Mouse (Mus musculus) frontal cortex, adult 2 months (tissue): ENCODE data around the gene Arhgef12. TPM values are rescaled to one million over a fixed set of nuclear protein-coding genes. Genes with fewer than 3 reads are reported as not detected.
A peak's percentile ranks its signal among the peaks of the same experiment; 100 is the strongest.

Experiments
- DNase-seq, 2 experiments: peaks; one replicate each; pipeline ENCODE4 v3.0.0; 2022; ENCODE audit warnings: low spot score in 1 of 2; ENCODE audit errors: extremely low spot score in 1 of 2
- polyA plus RNA-seq: library from polyadenylated mRNA; depleted of rRNA; stranded (reverse); fragments of >200 nt; gene quantifications from 2 replicates; pipeline ENCODE4 v1.2.3, GENCODE M21; 2012

The Arhgef12 gene
- polyA plus RNA-seq, 1 experiment = 67.2 TPM

- DNase-seq = peak in 1 of 2 experiments; percentile 16
These were observed 91.7 kb downstream of the Arhgef12 start for GRCm38 (mm10) chr9:43015366-43015765.

DNA sequence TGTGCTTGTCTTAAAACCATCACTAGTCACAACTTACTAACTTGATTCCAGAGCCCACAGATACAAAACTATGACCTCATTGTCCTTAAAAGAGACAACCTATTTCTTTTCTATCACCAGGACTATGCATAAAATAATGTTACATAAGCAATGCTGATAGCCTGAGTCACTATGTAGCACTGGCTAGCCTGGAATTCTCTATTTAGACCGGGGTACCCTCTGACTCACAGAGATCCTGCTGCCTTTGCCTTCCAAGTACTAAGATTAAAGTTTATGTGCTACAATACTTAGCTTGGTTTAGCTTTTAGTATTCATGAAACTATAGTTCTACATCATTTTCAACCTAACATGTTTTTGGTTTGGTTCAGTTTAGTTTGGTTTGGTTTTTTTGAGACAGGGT lies 92.2 kb downstream of the Arhgef12 start:
- no peak for DNase-seq

- DNase-seq = no peak
These were observed 94.5 kb downstream of the Arhgef12 start for GRCm38 (mm10) chr9:43012541-43012940.

- peak; percentile 53 to 71 for DNase-seq
These were observed 96.0 kb downstream of the Arhgef12 start for GRCm38 (mm10) chr9:43011061-43011460.

DNA sequence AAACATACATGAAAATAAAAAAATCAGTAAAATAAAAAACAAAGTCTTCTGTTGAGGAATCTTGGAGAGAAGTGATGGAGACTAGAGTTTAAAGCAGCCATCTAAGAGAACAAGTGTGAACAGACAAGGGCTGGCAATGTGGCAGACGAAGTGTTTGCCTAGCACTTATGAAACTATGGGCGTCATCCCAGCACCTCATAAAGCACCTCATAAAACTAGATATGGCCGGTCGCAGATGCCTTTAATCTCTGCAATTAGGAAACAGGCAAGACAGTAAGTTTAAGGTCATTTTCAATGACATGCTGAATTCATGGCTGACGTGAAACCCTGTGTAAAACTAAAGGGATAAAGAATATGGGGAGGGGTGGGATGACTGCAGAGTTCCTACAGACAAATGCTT lies 103.2 kb downstream of the Arhgef12 start:
- no peak for DNase-seq

DNA sequence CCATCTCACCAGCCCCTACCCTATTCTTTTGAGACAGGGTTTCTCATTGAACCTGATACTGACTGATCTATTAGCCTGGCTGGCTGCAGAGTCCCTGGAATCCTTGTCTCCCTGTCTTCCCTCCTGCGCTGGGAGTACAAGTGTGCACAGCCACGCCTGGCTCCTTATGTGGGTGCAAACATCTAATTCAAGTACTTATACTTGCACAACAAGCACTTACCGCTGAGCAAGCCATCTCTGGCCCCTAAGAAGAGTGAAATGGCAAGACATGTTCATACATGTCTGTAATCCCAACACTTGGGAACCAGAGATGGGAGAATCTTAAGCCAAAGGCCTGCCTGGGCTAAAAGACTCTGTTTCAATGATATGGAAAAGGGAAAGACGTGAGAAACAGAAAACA lies 104.0 kb downstream of the Arhgef12 start:
- DNase-seq = no peak

GRCm38 (mm10) chr9:43000595-43001250 lies 106.3 kb downstream of the Arhgef12 start:
- DNase-seq = no peak

DNA sequence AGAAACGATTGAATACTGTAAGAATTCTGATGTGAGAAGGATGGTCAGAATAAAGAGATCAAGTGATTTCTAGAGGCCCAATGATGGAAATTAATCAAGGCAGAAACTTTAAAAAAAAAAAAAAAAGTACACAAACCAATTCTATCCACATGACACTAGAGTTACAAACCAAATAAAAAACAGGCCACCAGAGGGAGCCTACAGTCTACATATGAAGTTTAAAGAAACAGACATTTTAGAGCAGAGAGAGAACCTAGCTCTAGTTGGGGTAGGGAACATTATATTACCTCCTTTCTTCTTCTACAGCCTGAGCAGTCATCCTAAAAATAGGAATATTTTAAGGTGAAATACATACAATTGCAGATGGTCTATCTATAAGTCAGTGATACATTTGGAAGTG lies 107.0 kb downstream of the Arhgef12 start:
- DNase-seq = peak; percentile 49 to 91

DNA sequence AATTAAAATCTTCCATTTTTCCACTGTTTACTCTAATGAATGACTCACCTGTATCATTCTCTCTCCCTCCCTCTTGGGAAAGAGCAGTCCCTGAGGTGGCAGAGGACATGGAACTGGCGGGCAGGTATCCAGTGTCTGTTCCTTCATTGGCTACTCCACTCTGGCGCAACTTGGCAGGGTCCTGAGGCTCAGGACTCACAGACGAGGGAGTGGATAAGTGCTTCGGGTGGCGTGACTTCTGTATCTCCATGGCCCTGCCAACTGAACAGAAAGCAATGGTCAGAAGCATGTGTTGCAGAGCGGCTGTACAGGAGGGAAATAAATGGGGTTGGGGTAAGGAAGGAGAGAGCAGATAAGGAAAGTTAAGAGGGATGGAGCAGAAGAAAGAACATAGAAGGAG lies 109.5 kb downstream of the Arhgef12 start:
- no peak for DNase-seq

- no peak for DNase-seq
These were observed 111.7 kb downstream of the Arhgef12 start for GRCm38 (mm10) chr9:42995298-42995697.

GRCm38 (mm10) chr9:42994708-42995107 lies 112.3 kb downstream of the Arhgef12 start:
- no peak for DNase-seq

GRCm38 (mm10) chr9:42993659-42994058 lies 113.4 kb downstream of the Arhgef12 start:
- no peak for DNase-seq

DNA sequence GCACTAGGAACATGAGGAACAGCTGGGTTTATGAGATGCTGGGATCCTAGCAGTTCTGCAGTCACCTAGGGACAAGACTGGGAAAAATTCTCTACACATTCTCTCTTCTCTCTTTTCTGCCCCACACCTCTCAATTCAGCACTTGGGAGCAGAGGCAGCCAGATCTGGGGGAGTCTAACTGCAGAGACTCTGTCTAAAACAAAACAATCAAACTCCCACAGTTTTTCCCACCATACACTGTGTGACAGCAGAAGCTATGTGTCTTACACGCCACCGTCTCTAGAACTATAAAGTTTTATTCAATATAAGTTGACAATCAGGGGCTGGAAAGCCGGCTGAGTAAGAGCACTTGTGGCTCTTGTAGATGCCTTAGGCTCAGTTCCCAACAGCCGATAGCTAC lies 119.1 kb downstream of the Arhgef12 start:
- peak; percentile 31 to 69 for DNase-seq

DNA sequence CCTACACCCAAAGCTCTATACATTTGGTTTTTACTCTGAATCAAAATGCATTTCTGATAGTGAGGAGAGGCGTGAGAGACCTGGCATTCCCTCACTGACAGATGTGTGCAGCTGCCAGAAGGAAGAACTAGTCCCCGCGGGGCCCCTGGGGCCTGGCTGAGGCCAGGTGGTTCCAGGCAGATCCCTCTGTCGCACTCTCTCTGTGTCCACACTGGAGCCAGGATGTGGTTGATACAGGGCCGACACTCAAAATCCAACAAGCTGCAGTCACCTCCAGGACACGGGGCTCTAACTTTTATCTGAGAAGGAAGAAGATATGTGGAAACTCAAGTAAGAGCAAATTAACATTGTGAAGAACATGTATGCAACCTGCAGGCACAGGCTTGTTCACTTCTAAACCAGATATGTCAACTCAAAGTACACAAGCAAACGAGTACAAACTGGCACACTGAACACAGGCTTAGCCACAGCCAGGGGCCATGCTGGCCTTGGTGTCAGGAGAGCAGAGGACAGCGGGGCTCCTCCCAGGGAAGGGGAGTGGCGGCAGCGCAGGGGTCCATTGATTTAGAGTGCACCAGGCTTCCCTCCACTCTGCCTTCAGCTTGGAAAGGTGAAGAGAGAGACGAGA lies 138.0 kb downstream of the Arhgef12 start:
- DNase-seq = no peak

DNA sequence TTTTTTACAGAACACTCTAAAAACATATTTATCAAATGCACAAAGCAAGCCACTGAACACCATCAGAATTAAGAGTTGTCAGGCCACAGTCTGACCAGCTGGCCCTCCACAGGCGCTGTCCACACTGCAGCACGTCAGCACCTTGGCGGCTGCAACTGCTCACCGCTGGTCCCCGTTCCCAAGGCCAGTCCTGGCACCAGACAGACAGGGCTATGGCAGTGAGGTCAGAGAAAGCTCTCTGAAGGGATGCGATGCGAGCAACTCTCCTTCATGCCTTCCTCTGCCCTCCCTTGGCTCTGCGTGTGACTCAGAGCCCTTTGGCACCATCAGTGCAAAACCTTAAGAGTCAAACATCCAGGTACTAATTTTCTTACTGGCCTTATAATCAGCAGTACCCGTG lies 139.3 kb downstream of the Arhgef12 start:
- no peak for DNase-seq

DNA sequence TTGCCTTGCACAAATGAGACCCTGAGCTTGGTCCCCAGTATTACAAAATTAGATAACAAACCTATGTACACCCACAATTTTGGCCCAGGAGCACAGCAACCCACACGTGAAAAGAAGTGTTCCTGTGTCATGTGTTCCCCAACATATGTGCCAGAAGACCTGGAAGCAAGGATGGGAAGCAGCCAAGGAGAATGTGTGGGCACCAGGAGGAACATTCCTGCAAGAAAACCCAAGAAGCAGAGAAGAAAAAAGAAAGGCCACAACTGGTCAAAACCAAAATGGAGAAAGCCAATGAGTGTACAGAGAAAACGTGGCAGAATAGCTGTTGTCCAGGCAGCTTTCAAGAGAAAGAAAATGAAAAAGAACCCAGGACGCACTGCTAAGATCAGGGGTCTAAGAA lies 142.2 kb downstream of the Arhgef12 start:
- DNase-seq = peak; percentile 45 to 59

DNA sequence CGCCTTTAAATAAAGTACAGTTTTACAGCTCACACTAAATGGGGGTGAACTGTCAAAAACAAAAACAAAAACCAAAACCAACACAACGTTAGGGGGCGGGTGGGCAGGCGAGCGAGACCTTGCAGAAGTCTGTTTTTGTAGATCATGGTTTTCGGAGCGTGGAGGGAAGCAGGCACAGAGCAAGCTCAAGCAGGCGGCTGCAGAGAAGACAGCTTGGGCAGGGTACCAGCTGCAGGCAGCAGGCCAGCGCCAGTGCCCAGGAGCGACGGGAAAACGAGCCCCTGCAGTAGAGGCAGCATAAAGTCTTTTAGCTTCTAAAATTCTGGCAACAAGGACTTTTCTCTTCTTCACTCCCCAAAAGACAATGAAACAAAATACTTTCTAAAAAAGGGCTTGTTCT lies 142.7 kb downstream of the Arhgef12 start:
- DNase-seq = peak in 1 of 2 experiments; percentile 79

- no peak for DNase-seq
These were observed 144.5 kb downstream of the Arhgef12 start for GRCm38 (mm10) chr9:42962506-42962905.

GRCm38 (mm10) chr9:42958401-42958800 lies 148.6 kb downstream of the Arhgef12 start:
- DNase-seq = no peak

GRCm38 (mm10) chr9:42948381-42948780 lies 158.7 kb downstream of the Arhgef12 start:
- DNase-seq = no peak

DNA sequence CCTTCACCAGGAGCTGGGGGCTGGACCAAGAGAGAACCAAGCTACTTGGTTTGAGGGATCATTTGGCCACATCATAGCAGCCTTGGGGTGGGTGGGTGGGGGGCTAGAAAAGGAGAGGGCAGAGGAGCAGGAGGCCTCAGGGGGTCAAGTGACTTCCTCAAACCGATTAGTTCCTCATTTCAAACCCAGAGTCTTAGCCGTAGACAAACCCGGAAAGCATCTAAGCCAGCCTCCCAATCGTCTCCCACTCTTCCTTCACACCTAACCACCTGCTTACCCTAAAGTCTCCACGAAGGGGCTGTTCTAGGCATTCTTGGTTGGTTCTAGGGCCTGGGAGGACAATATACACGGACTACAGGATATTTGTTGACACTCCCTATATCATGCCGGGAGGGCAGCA lies 161.9 kb downstream of the Arhgef12 start:
- DNase-seq = no peak

DNA sequence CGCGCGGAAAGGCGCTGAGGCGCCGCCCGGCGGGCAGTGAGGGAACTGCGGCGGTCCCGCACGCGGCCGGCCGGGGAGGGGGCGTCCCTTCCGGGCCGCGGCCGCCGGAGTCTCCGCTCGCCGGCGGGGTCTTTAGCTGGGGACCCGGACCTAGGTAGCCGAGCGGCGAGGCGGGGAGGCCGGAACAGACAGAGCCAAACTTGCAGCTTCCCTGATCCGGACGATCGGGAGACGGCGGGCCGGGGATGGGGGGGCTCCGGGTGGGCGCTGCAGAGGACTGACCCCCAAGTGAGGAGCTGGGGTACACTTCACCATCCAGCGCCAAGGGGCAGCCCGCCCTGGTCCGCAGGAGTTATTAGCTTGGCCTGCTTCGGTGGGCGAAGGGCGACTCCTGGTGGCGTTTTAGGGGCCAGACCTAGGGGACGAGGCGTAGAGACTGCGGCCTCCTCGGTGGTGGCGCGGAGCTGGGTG lies 162.5 kb downstream of the Arhgef12 start:
- peak; percentile 38 to 93 for DNase-seq
